Mouse (Mus musculus) MEL (cell line): ENCODE results near the gene Rcc1l.

Experiments used
- CTCF ChIP-seq, 3 experiments: IDR thresholded peaks in 2 of 3; conservative IDR thresholded peaks in 1 of 3; 2 replicates each; pipeline ENCODE4 v1.5.1; 2011 to 2012; ENCODE audit warnings: low read length in 3 of 3, low read depth in 2 of 3, mild to moderate bottlenecking in 2 of 3, improper control_type of control experiment in 1 of 3, inconsistent platforms in 1 of 3, mixed read lengths in 1 of 3, moderate library complexity in 1 of 3; ENCODE audit not compliant: control insufficient read depth in 1 of 3, insufficient read depth in 1 of 3, poor library complexity in 1 of 3, severe bottlenecking in 1 of 3
- EP300 ChIP-seq, 2 experiments: IDR thresholded peaks; 2 replicates each; pipeline ENCODE4 v1.6.1; 2011; ENCODE audit warnings: improper control_type of control experiment in 2 of 2, low read length in 2 of 2, low read depth in 1 of 2, mild to moderate bottlenecking in 1 of 2
- MEF2A ChIP-seq: IDR thresholded peaks from 2 replicates; pipeline ENCODE4 v1.6.1; 2014; ENCODE audit warnings: low read depth, mild to moderate bottlenecking, inconsistent platforms, low read length, improper control_type of control experiment; ENCODE audit not compliant: poor library complexity, insufficient replicate concordance, severe bottlenecking; ENCODE audit errors: extremely low read depth
- POLR2A ChIP-seq, 2 experiments: IDR thresholded peaks; 2 replicates each; pipeline ENCODE4 v1.6.1; 2011 to 2012; ENCODE audit warnings: low read length in 2 of 2, mild to moderate bottlenecking in 2 of 2, control low read depth in 1 of 2, improper control_type of control experiment in 1 of 2, low read depth in 1 of 2, moderate library complexity in 1 of 2; ENCODE audit not compliant: control insufficient read depth in 1 of 2, insufficient read depth in 1 of 2, poor library complexity in 1 of 2
- ZC3H11A ChIP-seq: IDR thresholded peaks from 2 replicates; pipeline ENCODE4 v1.6.1; 2012; ENCODE audit warnings: low read depth, mild to moderate bottlenecking, inconsistent platforms, low read length, improper control_type of control experiment

GRCm38 (mm10) chr5:134151895-134152294 is 24.7 kb downstream of the Rcc1l start:
- TF ChIP-seq CTCF (IDR thresholded peaks at IDR 0.05 in 2 of 3, conservative IDR thresholded peaks at IDR 0.05 in 1 of 3; ENCODE audit: control insufficient read depth in 1 of 3, insufficient read depth in 1 of 3, low read depth in 2 of 3, low read length in 3 of 3, poor library complexity in 1 of 3, severe bottlenecking in 1 of 3): no peak
- TF ChIP-seq POLR2A (IDR thresholded peaks at IDR 0.05; ENCODE audit: control insufficient read depth in 1 of 2, insufficient read depth in 1 of 2, low read depth in 1 of 2, low read length in 2 of 2, poor library complexity in 1 of 2): no peak
- TF ChIP-seq EP300 (IDR thresholded peaks at IDR 0.05; ENCODE audit: low read depth in 1 of 2, low read length in 2 of 2): no peak
- no peak for TF ChIP-seq MEF2A
- TF ChIP-seq ZC3H11A: no peak
